Mouse (Mus musculus): Measurements from ENCODE around the gene Cbr2. TPM values are rescaled to one million over a fixed set of nuclear protein-coding genes. Genes with fewer than 3 reads are reported as not detected.

Gene Cbr2
- polyA plus RNA-seq, 1 experiment = 30.7 TPM

DNA sequence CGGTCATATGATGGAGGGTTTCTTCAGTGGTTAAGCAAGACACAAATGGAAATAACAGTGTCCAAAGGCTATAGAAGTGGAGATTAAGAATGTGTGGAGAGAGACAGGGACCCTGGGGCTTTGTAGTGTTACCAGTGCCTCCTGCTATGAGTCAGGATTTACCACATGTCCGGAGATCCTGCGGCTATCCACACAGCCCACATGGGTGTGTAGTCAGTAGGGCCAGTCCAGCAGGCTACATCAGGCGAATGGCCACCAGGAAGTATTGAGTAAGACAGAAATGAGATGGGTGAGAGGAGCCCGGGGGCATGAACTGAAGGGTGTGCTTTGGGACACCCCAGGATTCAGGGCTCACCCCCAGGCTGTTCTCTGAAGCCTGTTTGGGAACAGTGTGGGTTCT is 49.2 kb downstream of the Cbr2 start:
- Histone ChIP-seq H3K4me1 (ENCODE audit: control insufficient read depth, insufficient read depth, low read length) (no peaks in the 10 kb centered on the region), H3K27ac (ENCODE audit: insufficient read depth, low read length) (no peak overlapping the region), H3K4me3 (ENCODE audit: insufficient read depth, low read length) (no peak overlapping the region)
- no peak for TF ChIP-seq POLR2A (IDR thresholded peaks at IDR 0.05; ENCODE audit: low read depth, low read length)
- TF ChIP-seq CTCF (IDR thresholded peaks at IDR 0.05; ENCODE audit: borderline replicate concordance, insufficient read depth, low read length) = no peak

DNA sequence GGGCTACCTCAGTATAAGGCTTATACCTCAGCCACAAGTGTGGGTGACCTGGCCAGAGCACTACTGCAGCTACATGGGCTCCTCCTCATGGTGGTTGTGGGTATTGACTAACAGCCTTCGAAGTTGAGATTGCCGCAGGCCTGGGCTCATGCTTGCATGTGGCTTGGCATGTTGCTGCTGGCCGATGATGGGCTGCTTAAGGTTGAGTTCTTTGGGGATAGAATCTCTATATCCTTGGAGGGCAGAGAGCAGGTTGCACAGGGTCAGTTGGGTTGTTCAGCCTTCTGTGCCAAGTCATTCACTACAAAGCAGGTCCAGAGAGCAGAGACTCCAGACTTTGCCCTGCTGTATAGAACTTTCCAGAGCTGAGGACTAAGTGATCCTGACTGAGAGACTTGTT is 52.0 kb downstream of the Cbr2 start:
- no peaks in the 10 kb centered on the region for H3K4me1 ChIP-seq (ENCODE audit: control insufficient read depth, insufficient read depth, low read length)
- H3K4me3 ChIP-seq (ENCODE audit: insufficient read depth, low read length) = no peak overlapping the region
- no peak overlapping the region for H3K27ac ChIP-seq (ENCODE audit: insufficient read depth, low read length)
- peak; percentile 31; the same call in 1 of the 2 replicates for TF ChIP-seq CTCF (IDR thresholded peaks at IDR 0.05; ENCODE audit: borderline replicate concordance, insufficient read depth, low read length)
- no peak for TF ChIP-seq POLR2A (IDR thresholded peaks at IDR 0.05; ENCODE audit: low read depth, low read length)

Other genes starting within 250 kb of the Cbr2 start
- gene Mrpl12, start 247.5 kb downstream of the Cbr2 start, polyA plus RNA-seq (2011; ENCODE audit: insufficient read length, low read depth, missing spikeins) = 51.1 and 58.0 TPM in 2 replicates
- gene Slc25a10, start 240.3 kb downstream of the Cbr2 start, polyA plus RNA-seq (2011; ENCODE audit: insufficient read length, low read depth, missing spikeins) = 22.0 and 22.4 TPM in 2 replicates
- not detected in 2 replicates for gene Gcgr, start 201.4 kb downstream of the Cbr2 start, polyA plus RNA-seq (2011; ENCODE audit: insufficient read length, low read depth, missing spikeins)
- gene Mcrip1, start 182.4 kb downstream of the Cbr2 start, polyA plus RNA-seq (2011; ENCODE audit: insufficient read length, low read depth, missing spikeins) = 65.4 and 90.1 TPM in 2 replicates
- gene Ppp1r27, start 181.0 kb downstream of the Cbr2 start, polyA plus RNA-seq (2011; ENCODE audit: insufficient read length, low read depth, missing spikeins) = not detected in 2 replicates
- 846 and 907 TPM in 2 replicates for gene P4hb, start 158.9 kb downstream of the Cbr2 start, polyA plus RNA-seq (2011; ENCODE audit: insufficient read length, low read depth, missing spikeins)
- 500 and 534 TPM in 2 replicates for gene Arhgdia, start 150.5 kb downstream of the Cbr2 start, polyA plus RNA-seq (2011; ENCODE audit: insufficient read length, low read depth, missing spikeins)
- 112 and 150 TPM in 2 replicates for gene Alyref, start 133.7 kb downstream of the Cbr2 start, polyA plus RNA-seq (2011; ENCODE audit: insufficient read length, low read depth, missing spikeins)
- gene Anapc11, start 133.7 kb downstream of the Cbr2 start, polyA plus RNA-seq (2011; ENCODE audit: insufficient read length, low read depth, missing spikeins) = 78.0 and 87.2 TPM in 2 replicates
- gene Npb, start 123.6 kb downstream of the Cbr2 start, polyA plus RNA-seq (2011; ENCODE audit: insufficient read length, low read depth, missing spikeins) = not detected in 2 replicates
- 39.5 and 45.2 TPM in 2 replicates for gene Pcyt2, start 114.2 kb downstream of the Cbr2 start, polyA plus RNA-seq (2011; ENCODE audit: insufficient read length, low read depth, missing spikeins)
- gene Sirt7, start 106.9 kb downstream of the Cbr2 start, polyA plus RNA-seq (2011; ENCODE audit: insufficient read length, low read depth, missing spikeins) = 15.9 and 19.2 TPM in 2 replicates
- gene Mafg, start 98.5 kb downstream of the Cbr2 start, polyA plus RNA-seq (2011; ENCODE audit: insufficient read length, low read depth, missing spikeins) = 39.4 and 43.9 TPM in 2 replicates
- 44.5 and 59.0 TPM in 2 replicates for gene Pycr1, start 88.3 kb downstream of the Cbr2 start, polyA plus RNA-seq (2011; ENCODE audit: insufficient read length, low read depth, missing spikeins)
- not detected in 2 replicates for gene Myadml2, start 84.0 kb downstream of the Cbr2 start, polyA plus RNA-seq (2011; ENCODE audit: insufficient read length, low read depth, missing spikeins)
- gene Notum, start 70.9 kb downstream of the Cbr2 start, polyA plus RNA-seq (2011; ENCODE audit: insufficient read length, low read depth, missing spikeins) = 0.47 and 0.63 TPM in 2 replicates
- 49.8 and 53.9 TPM in 2 replicates for gene Aspscr1, start 59.1 kb downstream of the Cbr2 start, polyA plus RNA-seq (2011; ENCODE audit: insufficient read length, low read depth, missing spikeins)
- gene Cenpx, start 18.4 kb downstream of the Cbr2 start, polyA plus RNA-seq (2011; ENCODE audit: insufficient read length, low read depth, missing spikeins) = 42.8 and 44.1 TPM in 2 replicates
- 16.1 and 17.8 TPM in 2 replicates for gene Lrrc45, start 18.2 kb downstream of the Cbr2 start, polyA plus RNA-seq (2011; ENCODE audit: insufficient read length, low read depth, missing spikeins)
- 16.0 and 20.8 TPM in 2 replicates for gene Rac3, start 10.6 kb downstream of the Cbr2 start, polyA plus RNA-seq (2011; ENCODE audit: insufficient read length, low read depth, missing spikeins)
- 31.6 and 52.4 TPM in 2 replicates for gene Dcxr, start 4.8 kb downstream of the Cbr2 start, polyA plus RNA-seq (2011; ENCODE audit: insufficient read length, low read depth, missing spikeins)
- 1.3 and 15.2 TPM in 2 replicates for gene Hmga1b, start 30.7 kb upstream of the Cbr2 start, polyA plus RNA-seq (2011; ENCODE audit: insufficient read length, low read depth, missing spikeins)
- 12.8 and 13.0 TPM in 2 replicates for gene Rfng, start 52.1 kb upstream of the Cbr2 start, polyA plus RNA-seq (2011; ENCODE audit: insufficient read length, low read depth, missing spikeins)
- 103 and 112 TPM in 2 replicates for gene Gps1, start 52.2 kb upstream of the Cbr2 start, polyA plus RNA-seq (2011; ENCODE audit: insufficient read length, low read depth, missing spikeins)
- gene Dus1l, start 64.3 kb upstream of the Cbr2 start, polyA plus RNA-seq (2011; ENCODE audit: insufficient read length, low read depth, missing spikeins) = 23.7 and 24.0 TPM in 2 replicates
- gene Fasn, start 92.4 kb upstream of the Cbr2 start, polyA plus RNA-seq (2011; ENCODE audit: insufficient read length, low read depth, missing spikeins) = 61.2 and 72.6 TPM in 2 replicates
- 0.82 and 1.9 TPM in 2 replicates for gene Ccdc57, start 200.8 kb upstream of the Cbr2 start, polyA plus RNA-seq (2011; ENCODE audit: insufficient read length, low read depth, missing spikeins)
- gene Slc16a3, start 216.4 kb upstream of the Cbr2 start, polyA plus RNA-seq (2011; ENCODE audit: insufficient read length, low read depth, missing spikeins) = 43.8 and 63.2 TPM in 2 replicates